Comparison of ENCODE assay signal across 9 mouse cellular contexts in the genomic region with DNA sequence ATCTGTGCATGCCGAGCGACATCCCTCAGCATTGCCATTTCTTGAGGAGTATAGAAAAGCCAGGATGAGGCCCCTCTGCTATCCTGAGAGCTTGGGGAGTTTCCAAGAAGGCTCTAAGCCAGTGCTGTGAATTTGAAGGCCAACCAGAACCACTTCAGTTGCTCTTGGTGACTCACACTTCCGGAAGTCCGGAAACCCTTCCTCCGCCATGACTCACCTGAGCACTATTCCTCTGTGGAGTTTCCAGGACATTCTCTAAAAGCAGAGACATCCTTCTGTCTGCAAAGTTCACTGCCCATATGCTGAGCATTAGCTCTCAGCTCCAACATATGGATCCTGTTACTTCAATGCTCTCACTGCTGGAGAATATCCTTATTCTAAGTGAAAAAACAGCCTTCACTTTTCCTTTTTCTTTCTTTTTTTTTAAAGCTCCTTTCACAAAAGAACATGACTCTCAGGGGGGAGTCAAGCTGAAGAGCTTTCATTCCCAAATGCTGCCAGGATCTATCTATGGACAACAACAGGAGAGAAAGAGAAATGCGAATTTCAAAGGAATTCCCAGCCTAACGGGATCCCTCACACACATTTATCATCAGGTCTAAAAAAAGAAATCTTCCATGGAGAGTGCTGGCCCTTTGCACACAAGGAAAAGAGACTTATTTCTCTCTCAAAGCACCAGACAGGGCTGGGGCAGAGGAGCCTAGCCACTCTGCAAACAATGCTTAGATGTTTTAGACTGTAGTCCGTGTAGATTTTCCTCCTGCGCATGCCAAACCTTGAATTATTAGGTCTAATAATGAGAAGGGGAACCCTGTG.
DNase-seq lines count a peak whose midpoint lies in the region; ATAC-seq lines count a peak whose summit lies in the region.
"Had no signal": no experiment of that assay in that cellular context is flagged by ENCODE, and none has a peak within 500 bp of the region (broad histone marks: within the 10 kb centered on the region; RNA-seq: fewer than 3 reads in every experiment).

No protein-coding gene starts in this region.

- no peaks in the 10 kb centered on the region for H3K27me3 ChIP-seq in hindbrain, embryonic 10.5 days (ENCODE audit: insufficient read depth, poor library complexity, severe bottlenecking)
- H3K27me3 ChIP-seq in neural tube, embryonic 13.5 days: no peaks in the 10 kb centered on the region

- no peak overlapping the region for H3K4me2 ChIP-seq in neural tube, embryonic 13.5 days

- H3K9ac ChIP-seq in neural tube, embryonic 13.5 days: no peak overlapping the region

- DNase-seq in cerebellum, postnatal 4 days (ENCODE audit: low spot score in 2 of 2): no peak
- DNase-seq in right cerebral cortex, adult 18-20 months: peak; percentile 59
- DNase-seq in right cerebral cortex, postnatal 14 days: no peak
- peak; percentile 9 for DNase-seq in hindbrain, embryonic 10.5 days (ENCODE audit: low spot score)
- no peak for DNase-seq in thymus, postnatal 14 days
- no peak for DNase-seq in ovary, postnatal 36 days (ENCODE audit: low spot score)

- no peaks in the 10 kb centered on the region for H3K9me3 ChIP-seq in hindbrain, embryonic 10.5 days
- H3K9me3 ChIP-seq in neural tube, embryonic 13.5 days: no peaks in the 10 kb centered on the region

- no peak overlapping the region for H3K4me3 ChIP-seq in hindbrain, embryonic 10.5 days
- no peak overlapping the region for H3K4me3 ChIP-seq in neural tube, embryonic 13.5 days
- H3K4me3 ChIP-seq: erythroblast, embryonic 14.5 days had no signal

- H3K4me1 ChIP-seq in hindbrain, embryonic 10.5 days (replicated peaks): peaks cover 33% of the 10 kb centered on the region
- peaks cover 52% of the 10 kb centered on the region for H3K4me1 ChIP-seq in neural tube, embryonic 13.5 days (replicated peaks)

- peaks cover 19% of the 10 kb centered on the region for H3K36me3 ChIP-seq in hindbrain, embryonic 10.5 days
- peaks cover 26% of the 10 kb centered on the region for H3K36me3 ChIP-seq in neural tube, embryonic 13.5 days

- peak overlapping the region; percentile 78 for H3K27ac ChIP-seq in hindbrain, embryonic 10.5 days
- peak overlapping the region; percentile 88 for H3K27ac ChIP-seq in neural tube, embryonic 13.5 days (replicated peaks)

- peak; percentile 36; the same call in 1 of the 2 replicates for ATAC-seq in cerebellum, adult (ENCODE audit: insufficient number of reproducible peaks, low FRiP score, low TSS enrichment)
- no peak for ATAC-seq in neural tube, embryonic 13.5 days (ENCODE audit: low read depth)

- 59% methylated on average over 9 of the region's 9 CpGs for WGBS in hindbrain, embryonic 10.5 days
- 52% methylated on average over 9 of the region's 9 CpGs for WGBS in neural tube, embryonic 13.5 days

Comparison
In these comparisons a context has a peak if more than half of its experiments do, and no peak if none do; other contexts are left out.
1. DNase-seq: peak in right cerebral cortex, adult 18-20 months (single experiment) and hindbrain, embryonic 10.5 days (single experiment); none in cerebellum, postnatal 4 days (0 of 2), right cerebral cortex, postnatal 14 days (single experiment), thymus, postnatal 14 days (single experiment) and ovary, postnatal 36 days (single experiment).